Mouse (Mus musculus): Measurements from ENCODE around the gene Dpp8.
"Not testable (repeated sequence)": the region's sequence is repeated elsewhere in the genome, so short reads cannot be mapped to it uniquely, and the experiment has no call there.

The Dpp8 gene

GRCm38 (mm10) chr9:65032269-65033108 is at the start of gene Dpp8:
Gene Dpp8 (plus strand): TSS chr9:65032414.
- DNase-seq (ENCODE audit: low spot score): peak; percentile 83

- no peak for DNase-seq (ENCODE audit: low spot score)
Observed at GRCm38 (mm10) chr9:64985037-64985794, 47.0 kb upstream of the Dpp8 start.

GRCm38 (mm10) chr9:64985807-64986206 is 46.4 kb upstream of the Dpp8 start:
- DNase-seq (ENCODE audit: low spot score): no peak

- no peak for DNase-seq (ENCODE audit: low spot score)
Observed at GRCm38 (mm10) chr9:64987651-64988050, 44.6 kb upstream of the Dpp8 start.

GRCm38 (mm10) chr9:64988443-64988842 is 43.8 kb upstream of the Dpp8 start:
- DNase-seq (ENCODE audit: low spot score): no peak

GRCm38 (mm10) chr9:64990291-64990690 is 41.9 kb upstream of the Dpp8 start:
- DNase-seq (ENCODE audit: low spot score): no peak

GRCm38 (mm10) chr9:64995464-64995863 is 36.8 kb upstream of the Dpp8 start:
- not testable (repeated sequence) for DNase-seq (ENCODE audit: low spot score)

- DNase-seq (ENCODE audit: low spot score): no peak
Observed at GRCm38 (mm10) chr9:65001481-65001880, 30.7 kb upstream of the Dpp8 start.

- no peak for DNase-seq (ENCODE audit: low spot score)
Observed at GRCm38 (mm10) chr9:65005737-65006136, 26.5 kb upstream of the Dpp8 start.

GRCm38 (mm10) chr9:65010632-65011031 is 21.6 kb upstream of the Dpp8 start:
- no peak for DNase-seq (ENCODE audit: low spot score)

GRCm38 (mm10) chr9:65011304-65011703 is 20.9 kb upstream of the Dpp8 start:
- no peak for DNase-seq (ENCODE audit: low spot score)

- DNase-seq (ENCODE audit: low spot score): no peak
Observed at GRCm38 (mm10) chr9:65015461-65016222, 16.6 kb upstream of the Dpp8 start.

GRCm38 (mm10) chr9:65016241-65016977 is 15.8 kb upstream of the Dpp8 start:
- no peak for DNase-seq (ENCODE audit: low spot score)

GRCm38 (mm10) chr9:65016978-65017827 is 15.0 kb upstream of the Dpp8 start:
- no peak for DNase-seq (ENCODE audit: low spot score)

GRCm38 (mm10) chr9:65017896-65018295 is 14.3 kb upstream of the Dpp8 start:
- no peak for DNase-seq (ENCODE audit: low spot score)

- DNase-seq (ENCODE audit: low spot score): no peak
Observed at GRCm38 (mm10) chr9:65018588-65019121, 13.6 kb upstream of the Dpp8 start.

GRCm38 (mm10) chr9:65019146-65019545 is 13.1 kb upstream of the Dpp8 start:
- DNase-seq (ENCODE audit: low spot score): no peak

- DNase-seq (ENCODE audit: low spot score): no peak
Observed at GRCm38 (mm10) chr9:65020128-65020527, 12.1 kb upstream of the Dpp8 start.

GRCm38 (mm10) chr9:65020991-65021886 is 11.0 kb upstream of the Dpp8 start, which contains the start of gene Hacd3:
Gene Hacd3 (minus strand): TSS chr9:65021693.
- peak; percentile 78 for DNase-seq (ENCODE audit: low spot score)
